Mouse (Mus musculus): ENCODE data around the gene Pde4d. TPM values are rescaled to one million over a fixed set of nuclear protein-coding genes. Genes with fewer than 3 reads are reported as not detected.

The Pde4d gene
- polyA plus RNA-seq, 1 experiment: not detected

- H3K27ac ChIP-seq (ENCODE audit: insufficient read depth, low read depth, low read length): no peak overlapping the region
- TF ChIP-seq POLR2A (IDR thresholded peaks at IDR 0.05; ENCODE audit: insufficient read depth, low read depth, low read length): no peak
- TF ChIP-seq CTCF (IDR thresholded peaks at IDR 0.05; ENCODE audit: insufficient read depth, low read depth, low read length): no peak
- H3K4me3 ChIP-seq (ENCODE audit: insufficient read depth, low read depth, low read length): no peak overlapping the region
- no peaks in the 10 kb centered on the region for H3K4me1 ChIP-seq (ENCODE audit: control insufficient read depth, insufficient read depth, low read length)
- WGBS: 91% methylated on average over 3 of the region's 3 CpGs
These were observed 301.6 kb downstream of the Pde4d start for GRCm38 (mm10) chr13:108751155-108751840.

- no peak for TF ChIP-seq POLR2A (IDR thresholded peaks at IDR 0.05; ENCODE audit: insufficient read depth, low read depth, low read length)
- no peak for TF ChIP-seq CTCF (IDR thresholded peaks at IDR 0.05; ENCODE audit: insufficient read depth, low read depth, low read length)
- Histone ChIP-seq H3K27ac (ENCODE audit: insufficient read depth, low read depth, low read length) (no peak overlapping the region), H3K4me1 (ENCODE audit: control insufficient read depth, insufficient read depth, low read length) (no peaks in the 10 kb centered on the region), H3K4me3 (ENCODE audit: insufficient read depth, low read depth, low read length) (no peak overlapping the region)
- 83% methylated on average over 7 of the region's 7 CpGs for WGBS
These were observed 307.7 kb downstream of the Pde4d start for GRCm38 (mm10) chr13:108757477-108757876.

GRCm38 (mm10) chr13:108758331-108758730 lies 308.6 kb downstream of the Pde4d start:
- Histone ChIP-seq H3K4me1 (ENCODE audit: control insufficient read depth, insufficient read depth, low read length) (no peaks in the 10 kb centered on the region), H3K27ac (ENCODE audit: insufficient read depth, low read depth, low read length) (no peak overlapping the region), H3K4me3 (ENCODE audit: insufficient read depth, low read depth, low read length) (no peak overlapping the region)
- TF ChIP-seq CTCF (IDR thresholded peaks at IDR 0.05; ENCODE audit: insufficient read depth, low read depth, low read length) (no peak), POLR2A (IDR thresholded peaks at IDR 0.05; ENCODE audit: insufficient read depth, low read depth, low read length) (no peak)
- 69% methylated on average over 4 of the region's 4 CpGs for WGBS

GRCm38 (mm10) chr13:108759140-108759539 lies 309.4 kb downstream of the Pde4d start:
- TF ChIP-seq POLR2A (IDR thresholded peaks at IDR 0.05; ENCODE audit: insufficient read depth, low read depth, low read length) (no peak), CTCF (IDR thresholded peaks at IDR 0.05; ENCODE audit: insufficient read depth, low read depth, low read length) (no peak)
- Histone ChIP-seq H3K4me1 (ENCODE audit: control insufficient read depth, insufficient read depth, low read length) (no peaks in the 10 kb centered on the region), H3K27ac (ENCODE audit: insufficient read depth, low read depth, low read length) (no peak overlapping the region), H3K4me3 (ENCODE audit: insufficient read depth, low read depth, low read length) (no peak overlapping the region)
- WGBS: 34% methylated on average over 4 of the region's 4 CpGs

GRCm38 (mm10) chr13:108763295-108763694 lies 313.5 kb downstream of the Pde4d start:
- WGBS: 86% methylated on average over 3 of the region's 3 CpGs
- TF ChIP-seq CTCF (IDR thresholded peaks at IDR 0.05; ENCODE audit: insufficient read depth, low read depth, low read length): no peak
- no peak for TF ChIP-seq POLR2A (IDR thresholded peaks at IDR 0.05; ENCODE audit: insufficient read depth, low read depth, low read length)
- H3K27ac ChIP-seq (ENCODE audit: insufficient read depth, low read depth, low read length): no peak overlapping the region
- no peak overlapping the region for H3K4me3 ChIP-seq (ENCODE audit: insufficient read depth, low read depth, low read length)
- H3K4me1 ChIP-seq (ENCODE audit: control insufficient read depth, insufficient read depth, low read length): no peaks in the 10 kb centered on the region

- 77% methylated on average over 11 of the region's 11 CpGs for WGBS
- no peak overlapping the region for H3K4me3 ChIP-seq (ENCODE audit: insufficient read depth, low read depth, low read length)
- no peak overlapping the region for H3K27ac ChIP-seq (ENCODE audit: insufficient read depth, low read depth, low read length)
- no peak for TF ChIP-seq CTCF (IDR thresholded peaks at IDR 0.05; ENCODE audit: insufficient read depth, low read depth, low read length)
- no peak for TF ChIP-seq POLR2A (IDR thresholded peaks at IDR 0.05; ENCODE audit: insufficient read depth, low read depth, low read length)
- H3K4me1 ChIP-seq (ENCODE audit: control insufficient read depth, insufficient read depth, low read length): no peaks in the 10 kb centered on the region
These were observed 316.4 kb downstream of the Pde4d start for GRCm38 (mm10) chr13:108766020-108766727.

GRCm38 (mm10) chr13:108769465-108770056 lies 319.8 kb downstream of the Pde4d start:
- Histone ChIP-seq H3K4me3 (ENCODE audit: insufficient read depth, low read depth, low read length) (no peak overlapping the region), H3K4me1 (ENCODE audit: control insufficient read depth, insufficient read depth, low read length) (no peaks in the 10 kb centered on the region), H3K27ac (ENCODE audit: insufficient read depth, low read depth, low read length) (no peak overlapping the region)
- TF ChIP-seq CTCF (IDR thresholded peaks at IDR 0.05; ENCODE audit: insufficient read depth, low read depth, low read length) (no peak), POLR2A (IDR thresholded peaks at IDR 0.05; ENCODE audit: insufficient read depth, low read depth, low read length) (no peak)
- 55% methylated on average over 3 of the region's 3 CpGs for WGBS

- H3K4me1 ChIP-seq (ENCODE audit: control insufficient read depth, insufficient read depth, low read length): peaks cover 3% of the 10 kb centered on the region; the same call in 1 of the 2 replicates
- H3K27ac ChIP-seq (ENCODE audit: insufficient read depth, low read depth, low read length): no peak overlapping the region
- H3K4me3 ChIP-seq (ENCODE audit: insufficient read depth, low read depth, low read length): no peak overlapping the region
- WGBS: 75% methylated on average over 3 of the region's 3 CpGs
- TF ChIP-seq CTCF (IDR thresholded peaks at IDR 0.05; ENCODE audit: insufficient read depth, low read depth, low read length) (no peak), POLR2A (IDR thresholded peaks at IDR 0.05; ENCODE audit: insufficient read depth, low read depth, low read length) (no peak)
These were observed 322.6 kb downstream of the Pde4d start for GRCm38 (mm10) chr13:108772386-108772785.

- no peak overlapping the region for H3K4me3 ChIP-seq (ENCODE audit: insufficient read depth, low read depth, low read length)
- WGBS: 70% methylated on average over 1 of the region's 1 CpGs
- H3K4me1 ChIP-seq (ENCODE audit: control insufficient read depth, insufficient read depth, low read length): peaks cover 3% of the 10 kb centered on the region; the same call in 1 of the 2 replicates
- no peak for TF ChIP-seq CTCF (IDR thresholded peaks at IDR 0.05; ENCODE audit: insufficient read depth, low read depth, low read length)
- TF ChIP-seq POLR2A (IDR thresholded peaks at IDR 0.05; ENCODE audit: insufficient read depth, low read depth, low read length): no peak
- H3K27ac ChIP-seq (ENCODE audit: insufficient read depth, low read depth, low read length): no peak overlapping the region
These were observed 325.2 kb downstream of the Pde4d start for GRCm38 (mm10) chr13:108774981-108775380.
